Mouse (Mus musculus): ENCODE data around the gene Crtc1. TPM values are rescaled to one million over a fixed set of nuclear protein-coding genes. Genes with fewer than 3 reads are reported as not detected.

The Crtc1 gene
- polyA plus RNA-seq, 1 experiment: 6.1 TPM

DNA sequence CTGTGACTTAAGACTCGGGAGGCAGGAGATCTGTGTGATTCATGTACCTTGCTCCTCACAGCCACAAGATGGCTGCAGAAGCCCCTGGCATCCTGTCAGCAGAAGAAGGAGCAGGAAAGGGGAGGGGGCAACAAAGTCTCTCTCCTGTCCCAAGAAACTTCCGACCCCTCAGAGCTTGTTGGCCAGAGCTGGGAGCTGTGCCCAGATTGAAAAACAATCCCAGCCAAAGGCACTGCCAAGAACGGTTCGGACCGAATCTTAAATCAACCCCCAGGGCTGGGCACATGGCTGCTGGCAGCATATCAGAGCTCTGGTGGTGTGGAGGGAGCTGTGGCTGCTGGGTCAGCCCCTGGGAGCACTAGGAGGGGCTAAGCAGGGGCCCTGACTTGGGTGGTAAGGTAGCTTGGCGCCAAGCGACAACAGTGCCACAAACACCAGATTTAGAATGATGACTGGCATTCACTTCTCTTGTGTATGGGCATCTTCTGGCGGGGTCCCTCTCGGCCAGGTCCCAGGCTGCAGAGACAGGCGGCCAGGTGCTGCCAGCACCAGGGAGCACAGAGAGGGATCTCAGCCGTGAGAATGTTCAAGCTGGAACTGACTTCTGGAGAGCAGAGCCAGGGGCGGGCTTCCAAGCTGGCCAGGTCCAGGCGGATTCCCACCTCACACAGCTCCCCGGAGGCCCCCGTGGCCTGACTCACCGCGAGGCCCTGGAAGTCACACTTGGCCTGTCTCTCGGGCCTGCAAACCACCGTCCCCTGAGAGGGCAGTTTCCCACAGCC lies 8.5 kb upstream of the Crtc1 start:
- WGBS: 73% methylated on average over 19 of the region's 19 CpGs
- Histone ChIP-seq H3K27ac (ENCODE audit: control insufficient read depth, insufficient read depth, low read depth, low read length, poor library complexity) (no peak overlapping the region), H3K4me3 (replicated peaks; ENCODE audit: control insufficient read depth, low read depth, low read length) (no peak overlapping the region), H3K4me1 (ENCODE audit: control insufficient read depth, insufficient read depth, low read length) (no peaks in the 10 kb centered on the region)
- TF ChIP-seq CTCF (IDR thresholded peaks at IDR 0.05; ENCODE audit: control insufficient read depth, insufficient read depth, low read length) (no peak), POLR2A (IDR thresholded peaks at IDR 0.05; ENCODE audit: borderline replicate concordance, control insufficient read depth, low read depth, low read length) (no peak)

DNA sequence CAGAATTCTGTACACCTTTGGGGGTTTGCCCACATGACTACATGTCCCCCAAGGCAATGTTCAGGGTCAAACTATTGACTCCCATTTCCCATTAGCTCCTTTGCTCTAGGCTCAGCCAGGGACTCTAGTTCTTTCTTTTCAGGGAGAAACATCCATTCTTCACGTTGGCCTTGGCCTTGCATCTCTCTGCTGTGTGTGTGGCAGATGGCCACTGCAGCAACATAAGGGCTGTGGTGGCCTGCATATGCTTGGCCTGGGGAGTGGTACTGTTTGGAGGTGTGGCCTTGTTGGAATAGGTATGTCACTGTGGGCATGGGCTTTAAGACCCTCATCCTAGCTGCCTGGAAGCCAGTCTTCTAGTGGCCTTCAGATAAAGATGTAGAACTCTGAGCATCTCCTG lies 6.6 kb upstream of the Crtc1 start:
- Histone ChIP-seq H3K4me3 (replicated peaks; ENCODE audit: control insufficient read depth, low read depth, low read length) (no peak overlapping the region), H3K27ac (ENCODE audit: control insufficient read depth, insufficient read depth, low read depth, low read length, poor library complexity) (no peak overlapping the region), H3K4me1 (ENCODE audit: control insufficient read depth, insufficient read depth, low read length) (no peaks in the 10 kb centered on the region)
- 55% methylated on average over 1 of the region's 1 CpGs for WGBS
- TF ChIP-seq CTCF (IDR thresholded peaks at IDR 0.05; ENCODE audit: control insufficient read depth, insufficient read depth, low read length) (no peak), POLR2A (IDR thresholded peaks at IDR 0.05; ENCODE audit: borderline replicate concordance, control insufficient read depth, low read depth, low read length) (no peak)

GRCm38 (mm10) chr8:70443326-70443725 lies 3.9 kb upstream of the Crtc1 start:
- 61% methylated on average over 4 of the region's 4 CpGs for WGBS
- peaks cover 2% of the 10 kb centered on the region; the same call in 1 of the 2 replicates for H3K4me1 ChIP-seq (ENCODE audit: control insufficient read depth, insufficient read depth, low read length)

DNA sequence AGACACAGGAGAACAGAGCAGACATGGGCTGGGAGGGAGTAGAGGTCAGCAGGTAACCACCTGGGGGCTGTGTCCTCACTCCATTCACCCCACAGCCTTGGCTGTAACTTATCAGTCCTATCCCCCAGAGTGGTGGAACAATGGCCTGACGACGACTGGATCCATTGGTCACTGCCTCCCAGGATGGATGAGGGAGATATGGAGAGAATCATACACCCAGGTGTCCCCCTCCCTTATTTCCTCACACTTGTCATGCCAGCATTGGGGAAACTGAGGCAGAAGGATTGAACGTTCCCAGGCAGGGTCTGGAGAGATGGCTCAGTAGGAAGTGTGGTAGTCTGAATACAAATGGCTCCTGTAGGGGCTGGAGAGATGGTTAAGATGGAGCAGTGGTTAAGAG lies 2.2 kb upstream of the Crtc1 start:
- TF ChIP-seq CTCF (IDR thresholded peaks at IDR 0.05; ENCODE audit: control insufficient read depth, insufficient read depth, low read length): no peak
- no peak for TF ChIP-seq POLR2A (IDR thresholded peaks at IDR 0.05; ENCODE audit: borderline replicate concordance, control insufficient read depth, low read depth, low read length)
- no peak overlapping the region for H3K4me3 ChIP-seq (replicated peaks; ENCODE audit: control insufficient read depth, low read depth, low read length)
- H3K4me1 ChIP-seq (ENCODE audit: control insufficient read depth, insufficient read depth, low read length): peaks cover 2% of the 10 kb centered on the region; the same call in 1 of the 2 replicates
- no peak overlapping the region for H3K27ac ChIP-seq (ENCODE audit: control insufficient read depth, insufficient read depth, low read depth, low read length, poor library complexity)
- 76% methylated on average over 3 of the region's 3 CpGs for WGBS

More at GRCm38 (mm10) chr8:70443326-70443725, 3.9 kb upstream of the Crtc1 start:
- no peak overlapping the region for H3K27ac ChIP-seq (ENCODE audit: control insufficient read depth, insufficient read depth, low read depth, low read length, poor library complexity)
- no peak for TF ChIP-seq CTCF (IDR thresholded peaks at IDR 0.05; ENCODE audit: control insufficient read depth, insufficient read depth, low read length)
- no peak for TF ChIP-seq POLR2A (IDR thresholded peaks at IDR 0.05; ENCODE audit: borderline replicate concordance, control insufficient read depth, low read depth, low read length)
- H3K4me3 ChIP-seq (replicated peaks; ENCODE audit: control insufficient read depth, low read depth, low read length): no peak overlapping the region

- TF ChIP-seq POLR2A (IDR thresholded peaks at IDR 0.05; ENCODE audit: borderline replicate concordance, control insufficient read depth, low read depth, low read length) (no peak), CTCF (IDR thresholded peaks at IDR 0.05; ENCODE audit: control insufficient read depth, insufficient read depth, low read length) (no peak)
- Histone ChIP-seq H3K27ac (ENCODE audit: control insufficient read depth, insufficient read depth, low read depth, low read length, poor library complexity) (no peak overlapping the region), H3K4me3 (replicated peaks; ENCODE audit: control insufficient read depth, low read depth, low read length) (no peak overlapping the region), H3K4me1 (ENCODE audit: control insufficient read depth, insufficient read depth, low read length) (peaks cover 2% of the 10 kb centered on the region; the same call in 1 of the 2 replicates)
- 82% methylated on average over 3 of the region's 3 CpGs for WGBS
These were observed 867 bp upstream of the Crtc1 start for GRCm38 (mm10) chr8:70440246-70440645.

GRCm38 (mm10) chr8:70439848-70440179 lies 435 bp upstream of the Crtc1 start:
- peaks cover 2% of the 10 kb centered on the region; the same call in 1 of the 2 replicates for H3K4me1 ChIP-seq (ENCODE audit: control insufficient read depth, insufficient read depth, low read length)
- peak overlapping the region; percentile 66 for H3K4me3 ChIP-seq (replicated peaks; ENCODE audit: control insufficient read depth, low read depth, low read length)
- TF ChIP-seq CTCF (IDR thresholded peaks at IDR 0.05; ENCODE audit: control insufficient read depth, insufficient read depth, low read length): no peak
- 3% methylated on average over 7 of the region's 7 CpGs for WGBS
- peak overlapping the region; percentile 80; the same call in 1 of the 2 replicates for H3K27ac ChIP-seq (ENCODE audit: control insufficient read depth, insufficient read depth, low read depth, low read length, poor library complexity)

- no peak overlapping the region for H3K27ac ChIP-seq (ENCODE audit: control insufficient read depth, insufficient read depth, low read depth, low read length, poor library complexity)
- no peak overlapping the region for H3K4me3 ChIP-seq (replicated peaks; ENCODE audit: control insufficient read depth, low read depth, low read length)
- peaks cover 2% of the 10 kb centered on the region; the same call in 1 of the 2 replicates for H3K4me1 ChIP-seq (ENCODE audit: control insufficient read depth, insufficient read depth, low read length)
- WGBS: 88% methylated on average over 2 of the region's 2 CpGs
- no peak for TF ChIP-seq CTCF (IDR thresholded peaks at IDR 0.05; ENCODE audit: control insufficient read depth, insufficient read depth, low read length)
- no peak for TF ChIP-seq POLR2A (IDR thresholded peaks at IDR 0.05; ENCODE audit: borderline replicate concordance, control insufficient read depth, low read depth, low read length)
These were observed 956 bp downstream of the Crtc1 start for GRCm38 (mm10) chr8:70438423-70438822.

DNA sequence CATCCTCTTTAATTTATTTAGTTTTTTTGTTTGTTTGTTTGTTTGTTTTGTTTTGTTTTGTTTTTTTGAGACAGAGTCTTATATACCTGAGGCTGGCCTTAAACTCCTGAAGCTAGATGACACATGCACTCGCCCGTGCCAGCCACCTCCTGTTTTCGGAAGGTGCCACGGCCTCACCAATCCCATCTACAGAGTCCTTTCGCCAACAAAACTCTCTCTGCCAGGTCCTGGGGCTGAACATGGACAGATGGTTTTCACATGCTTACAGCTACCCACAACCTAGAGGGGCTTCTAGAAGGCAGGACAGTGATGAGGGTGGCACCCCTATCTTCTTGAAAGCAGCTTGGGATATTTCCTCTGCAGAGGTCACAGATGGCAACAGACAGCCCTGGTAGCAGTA lies 4.2 kb downstream of the Crtc1 start:
- Histone ChIP-seq H3K4me1 (ENCODE audit: control insufficient read depth, insufficient read depth, low read length) (peaks cover 2% of the 10 kb centered on the region; the same call in 1 of the 2 replicates), H3K27ac (ENCODE audit: control insufficient read depth, insufficient read depth, low read depth, low read length, poor library complexity) (no peak overlapping the region), H3K4me3 (replicated peaks; ENCODE audit: control insufficient read depth, low read depth, low read length) (no peak overlapping the region)
- TF ChIP-seq POLR2A (IDR thresholded peaks at IDR 0.05; ENCODE audit: borderline replicate concordance, control insufficient read depth, low read depth, low read length): no peak
- no peak for TF ChIP-seq CTCF (IDR thresholded peaks at IDR 0.05; ENCODE audit: control insufficient read depth, insufficient read depth, low read length)
- WGBS: 88% methylated on average over 5 of the region's 5 CpGs
